Mouse (Mus musculus): ENCODE data around the gene Idh3a. TPM values are rescaled to one million over a fixed set of nuclear protein-coding genes. Genes with fewer than 3 reads are reported as not detected.

The Idh3a gene
- total and polyA plus RNA-seq, 2 experiments from 2014 or later: 407 to 840 TPM

GRCm38 (mm10) chr9:54652778-54653177 lies 66.6 kb downstream of the Idh3a start:
- Histone ChIP-seq H3K36me3 (replicated peaks; ENCODE audit: control insufficient read depth, insufficient read depth, low read length) (no peaks in the 10 kb centered on the region), H3K27ac (ENCODE audit: low read depth) (no peak overlapping the region), H3K27me3 (ENCODE audit: control insufficient read depth, insufficient read depth, low read length) (no peaks in the 10 kb centered on the region), H3K9ac (replicated peaks; ENCODE audit: low read depth, low read length) (no peak overlapping the region), H3K4me3 (ENCODE audit: low read depth, low read length) (no peak overlapping the region), H3K4me1 (ENCODE audit: control insufficient read depth, insufficient read depth) (no peaks in the 10 kb centered on the region), H3K4me2 (ENCODE audit: low read depth, low read length) (no peak overlapping the region), H3K9me3 (replicated peaks; ENCODE audit: control insufficient read depth, low read length) (no peaks in the 10 kb centered on the region)
- WGBS: 59% methylated on average over 2 of the region's 2 CpGs
- no peak for ATAC-seq (ENCODE audit: insufficient read depth, low read depth)
- no peak for DNase-seq (ENCODE audit: low spot score)
- TF ChIP-seq EP300 (IDR thresholded peaks at IDR 0.05; ENCODE audit: low read depth) (no peak), CTCF (IDR thresholded peaks at IDR 0.05; ENCODE audit: low read depth) (no peak)

Other genes starting within 250 kb of the Idh3a start
- gene Dmxl2, start 84.7 kb upstream of the Idh3a start, total RNA-seq (2014; rRNA removed; ENCODE audit: low replicate concordance): 12.6 and 26.6 TPM in 2 replicates
- gene Dmxl2, start 84.7 kb upstream of the Idh3a start, polyA plus RNA-seq (2015; fragmentation: Nextera tagmentation; extraction: Ambion mirVana): 4.4 and 4.8 TPM in 2 replicates
- not detected in 2 replicates for gene Sh2d7, start 47.4 kb upstream of the Idh3a start, total RNA-seq (2014; rRNA removed; ENCODE audit: low replicate concordance)
- gene Sh2d7, start 47.4 kb upstream of the Idh3a start, polyA plus RNA-seq (2015; fragmentation: Nextera tagmentation; extraction: Ambion mirVana): not detected in 2 replicates
- gene Cib2, start 26.1 kb upstream of the Idh3a start, total RNA-seq (2014; rRNA removed; ENCODE audit: low replicate concordance): 4.5 TPM in 1 of 2 replicates, not detected in the other
- 2.0 and 2.4 TPM in 2 replicates for gene Cib2, start 26.1 kb upstream of the Idh3a start, polyA plus RNA-seq (2015; fragmentation: Nextera tagmentation; extraction: Ambion mirVana)
- gene Acsbg1, start 75.5 kb downstream of the Idh3a start, total RNA-seq (2014; rRNA removed; ENCODE audit: low replicate concordance): 0.69 TPM in 1 of 2 replicates, not detected in the other
- gene Acsbg1, start 75.5 kb downstream of the Idh3a start, polyA plus RNA-seq (2015; fragmentation: Nextera tagmentation; extraction: Ambion mirVana): 0.07 and 0.19 TPM in 2 replicates
- 23.3 and 28.2 TPM in 2 replicates for gene Dnaja4, start 112.5 kb downstream of the Idh3a start, total RNA-seq (2014; rRNA removed; ENCODE audit: low replicate concordance)
- gene Dnaja4, start 112.5 kb downstream of the Idh3a start, polyA plus RNA-seq (2015; fragmentation: Nextera tagmentation; extraction: Ambion mirVana): 36.1 and 39.2 TPM in 2 replicates
- gene Wdr61, start 148.2 kb downstream of the Idh3a start, total RNA-seq (2014; rRNA removed; ENCODE audit: low replicate concordance): 35.1 and 65.5 TPM in 2 replicates
- gene Wdr61, start 148.2 kb downstream of the Idh3a start, polyA plus RNA-seq (2015; fragmentation: Nextera tagmentation; extraction: Ambion mirVana): 91.8 and 92.2 TPM in 2 replicates
- gene Crabp1, start 178.4 kb downstream of the Idh3a start, total RNA-seq (2014; rRNA removed; ENCODE audit: low replicate concordance): not detected in 2 replicates
- gene Crabp1, start 178.4 kb downstream of the Idh3a start, polyA plus RNA-seq (2015; fragmentation: Nextera tagmentation; extraction: Ambion mirVana): 0.34 and 0.60 TPM in 2 replicates